Comparison of ENCODE assay signal across 10 mouse cellular contexts in the genomic region with DNA sequence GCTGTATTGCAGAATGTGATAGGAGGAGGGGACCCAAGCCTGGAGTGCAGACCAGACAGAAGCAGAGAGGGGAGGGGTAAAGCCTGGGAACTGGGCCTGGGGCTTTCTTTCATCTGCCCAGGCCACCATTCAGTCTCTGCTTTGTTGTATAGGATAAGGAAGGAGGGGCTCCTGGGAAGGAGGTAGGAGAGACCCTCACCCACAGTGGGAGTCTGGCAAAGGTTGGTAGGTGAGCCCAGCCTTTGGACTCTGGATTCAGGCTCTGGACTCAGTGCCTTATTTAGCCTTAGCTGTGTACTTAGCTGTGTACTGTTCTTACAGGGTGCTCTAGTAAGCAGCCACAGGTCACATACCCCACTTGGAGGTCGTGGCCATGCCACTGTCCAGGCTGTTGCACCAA. TPM values are rescaled to one million over a fixed set of nuclear protein-coding genes. Genes with fewer than 3 reads are reported as not detected.
A peak's percentile ranks its signal among the peaks of the same experiment; 100 is the strongest.
DNase-seq lines count a peak whose midpoint lies in the region; ATAC-seq and TF ChIP-seq lines count a peak whose summit lies in the region.
"Had no signal": no experiment of that assay in that cellular context is flagged by ENCODE, and none has a peak within 500 bp of the region (broad histone marks: within the 10 kb centered on the region; RNA-seq: fewer than 3 reads in every experiment).

No protein-coding gene starts in this region.

- no peaks in the 10 kb centered on the region for H3K27me3 ChIP-seq in midbrain, embryonic 11.5 days (ENCODE audit: control insufficient read depth, insufficient read depth, low read length)
- no peaks in the 10 kb centered on the region for H3K27me3 ChIP-seq in midbrain, postnatal 0 days (ENCODE audit: insufficient read depth, low read length)
- H3K27me3 ChIP-seq in forebrain, embryonic 14.5 days (replicated peaks; ENCODE audit: control insufficient read depth, insufficient read depth, low read length), result no peaks in the 10 kb centered on the region
- no peaks in the 10 kb centered on the region for H3K27me3 ChIP-seq in hindbrain, postnatal 0 days (ENCODE audit: insufficient read depth, low read length)
- H3K27me3 ChIP-seq in neural tube, embryonic 13.5 days, result no peaks in the 10 kb centered on the region
- H3K27me3 ChIP-seq in thymus, adult 2 months (ENCODE audit: control insufficient read depth, insufficient read depth, low read length), result no peaks in the 10 kb centered on the region
- H3K27me3 ChIP-seq: stomach, embryonic 15.5 days had no signal

- no peak for TF ChIP-seq CTCF in midbrain, postnatal 0 days (IDR thresholded peaks at IDR 0.05)
- no peak for TF ChIP-seq CTCF in hindbrain, postnatal 0 days (IDR thresholded peaks at IDR 0.05; ENCODE audit: low read depth)
- TF ChIP-seq CTCF in thymus, adult 2 months (IDR thresholded peaks at IDR 0.05; ENCODE audit: borderline replicate concordance, control insufficient read depth, extremely low read depth, insufficient read depth, low read length, poor library complexity), result no peak

- no peak overlapping the region for H3K4me2 ChIP-seq in midbrain, embryonic 11.5 days
- no peak overlapping the region for H3K4me2 ChIP-seq in midbrain, postnatal 0 days (ENCODE audit: low read depth, low read length, poor library complexity, severe bottlenecking)
- no peak overlapping the region for H3K4me2 ChIP-seq in forebrain, embryonic 14.5 days (ENCODE audit: low read length)
- H3K4me2 ChIP-seq in hindbrain, postnatal 0 days (ENCODE audit: low read depth, low read length), result no peak overlapping the region
- H3K4me2 ChIP-seq in neural tube, embryonic 13.5 days, result no peak overlapping the region
- H3K4me2 ChIP-seq: stomach, embryonic 15.5 days had no signal

- H3K4me3 ChIP-seq in midbrain, embryonic 11.5 days (ENCODE audit: low read depth, low read length), result no peak overlapping the region
- H3K4me3 ChIP-seq in midbrain, postnatal 0 days (ENCODE audit: low read depth, low read length), result no peak overlapping the region
- H3K4me3 ChIP-seq in forebrain, embryonic 14.5 days (ENCODE audit: low read depth, low read length), result no peak overlapping the region
- no peak overlapping the region for H3K4me3 ChIP-seq in hindbrain, postnatal 0 days (ENCODE audit: low read length)
- no peak overlapping the region for H3K4me3 ChIP-seq in neural tube, embryonic 13.5 days
- no peak overlapping the region for H3K4me3 ChIP-seq in thymus, adult 2 months (ENCODE audit: control insufficient read depth, insufficient read depth, low read length)
- H3K4me3 ChIP-seq: stomach, embryonic 15.5 days had no signal

- no peaks in the 10 kb centered on the region for H3K9me3 ChIP-seq in midbrain, embryonic 11.5 days (ENCODE audit: control insufficient read depth, low read length)
- H3K9me3 ChIP-seq in midbrain, postnatal 0 days (ENCODE audit: low read length), result no peaks in the 10 kb centered on the region
- no peaks in the 10 kb centered on the region for H3K9me3 ChIP-seq in forebrain, embryonic 14.5 days (replicated peaks; ENCODE audit: control insufficient read depth, low read length)
- H3K9me3 ChIP-seq in hindbrain, postnatal 0 days (ENCODE audit: low read length), result no peaks in the 10 kb centered on the region
- no peaks in the 10 kb centered on the region for H3K9me3 ChIP-seq in neural tube, embryonic 13.5 days
- H3K9me3 ChIP-seq: stomach, embryonic 15.5 days had no signal

- H3K9ac ChIP-seq in midbrain, embryonic 11.5 days (ENCODE audit: low read length), result no peak overlapping the region
- no peak overlapping the region for H3K9ac ChIP-seq in midbrain, postnatal 0 days (replicated peaks; ENCODE audit: low read length, poor library complexity, severe bottlenecking)
- no peak overlapping the region for H3K9ac ChIP-seq in forebrain, embryonic 14.5 days (ENCODE audit: low read length)
- H3K9ac ChIP-seq in hindbrain, postnatal 0 days (replicated peaks; ENCODE audit: low read length), result no peak overlapping the region
- no peak overlapping the region for H3K9ac ChIP-seq in neural tube, embryonic 13.5 days
- H3K9ac ChIP-seq: stomach, embryonic 15.5 days had no signal

- ATAC-seq in midbrain, embryonic 11.5 days (ENCODE audit: low FRiP score), result peak; percentile 89
- no peak for ATAC-seq in midbrain, postnatal 0 days (ENCODE audit: low FRiP score)
- peak; percentile 82 for ATAC-seq in forebrain, embryonic 14.5 days
- 0 out of 2 replicates have a peak, but pooled peaks have one; percentile 11 for ATAC-seq in hindbrain, postnatal 0 days
- peak; percentile 47 for ATAC-seq in neural tube, embryonic 13.5 days (ENCODE audit: low read depth)
- ATAC-seq: lung, postnatal 0 days had no signal

- no peaks in the 10 kb centered on the region for H3K36me3 ChIP-seq in midbrain, embryonic 11.5 days (ENCODE audit: control insufficient read depth, insufficient read depth, low read length)
- no peaks in the 10 kb centered on the region for H3K36me3 ChIP-seq in midbrain, postnatal 0 days (ENCODE audit: insufficient read depth, low read length)
- H3K36me3 ChIP-seq in forebrain, embryonic 14.5 days (ENCODE audit: control insufficient read depth, insufficient read depth, low read length), result no peaks in the 10 kb centered on the region
- no peaks in the 10 kb centered on the region for H3K36me3 ChIP-seq in hindbrain, postnatal 0 days (ENCODE audit: insufficient read depth, low read length)
- H3K36me3 ChIP-seq in neural tube, embryonic 13.5 days, result no peaks in the 10 kb centered on the region
- H3K36me3 ChIP-seq in thymus, adult 2 months (ENCODE audit: control insufficient read depth, insufficient read depth, low read length), result no peaks in the 10 kb centered on the region
- H3K36me3 ChIP-seq: stomach, embryonic 15.5 days had no signal

- peaks cover 28% of the 10 kb centered on the region for H3K4me1 ChIP-seq in midbrain, embryonic 11.5 days (ENCODE audit: control insufficient read depth, insufficient read depth, low read length)
- H3K4me1 ChIP-seq in midbrain, postnatal 0 days (ENCODE audit: insufficient read depth, low read length), result 0 out of 2 replicates have a peak, but pooled peaks cover 5% of the 10 kb centered on the region
- peaks cover 16% of the 10 kb centered on the region for H3K4me1 ChIP-seq in forebrain, embryonic 14.5 days (ENCODE audit: control insufficient read depth, insufficient read depth, low read length)
- peaks cover 12% of the 10 kb centered on the region for H3K4me1 ChIP-seq in hindbrain, postnatal 0 days (ENCODE audit: insufficient read depth, low read length)
- H3K4me1 ChIP-seq in neural tube, embryonic 13.5 days (replicated peaks), result peaks cover 42% of the 10 kb centered on the region
- H3K4me1 ChIP-seq in thymus, adult 2 months (replicated peaks; ENCODE audit: control insufficient read depth, insufficient read depth, low read length), result peaks cover 41% of the 10 kb centered on the region

- peak; percentile 89 for DNase-seq in midbrain, embryonic 11.5 days (ENCODE audit: low spot score, missing footprints)
- no peak for DNase-seq in midbrain, postnatal 0 days (ENCODE audit: low spot score)
- peak; percentile 40 for DNase-seq in forebrain, embryonic 14.5 days (ENCODE audit: low spot score)
- DNase-seq in hindbrain, postnatal 0 days (ENCODE audit: low spot score), result no peak
- DNase-seq in thymus, postnatal 14 days, result no peak
- no peak for DNase-seq in thymus, adult 2 months
- DNase-seq: heart, postnatal 4 days had no signal

- 63% methylated on average over 1 of the region's 1 CpGs for WGBS in midbrain, embryonic 11.5 days
- 50% methylated on average over 1 of the region's 1 CpGs for WGBS in midbrain, postnatal 0 days
- 53% methylated on average over 1 of the region's 1 CpGs for WGBS in forebrain, embryonic 14.5 days
- 43% methylated on average over 1 of the region's 1 CpGs for WGBS in hindbrain, postnatal 0 days
- WGBS in neural tube, embryonic 13.5 days, result 73% methylated on average over 1 of the region's 1 CpGs
- WGBS in thymus, adult 2 months, result 92% methylated on average over 1 of the region's 1 CpGs

- no peak for TF ChIP-seq POLR2A in thymus, adult 2 months (IDR thresholded peaks at IDR 0.05; ENCODE audit: control insufficient read depth, extremely low read depth, insufficient read depth, low read length, poor library complexity)

- H3K27ac ChIP-seq in midbrain, embryonic 11.5 days (ENCODE audit: low read depth, low read length), result no peak overlapping the region
- no peak overlapping the region; the same call in 1 of the 2 replicates for H3K27ac ChIP-seq in midbrain, postnatal 0 days (ENCODE audit: low read depth, low read length)
- H3K27ac ChIP-seq in forebrain, embryonic 14.5 days (ENCODE audit: low read depth, low read length), result 0 out of 2 replicates have a peak overlapping the region, but pooled peaks have one; percentile 21
- H3K27ac ChIP-seq in hindbrain, postnatal 0 days, result no peak overlapping the region
- H3K27ac ChIP-seq in neural tube, embryonic 13.5 days (replicated peaks), result no peak overlapping the region; the same call in 1 of the 2 replicates
- no peak overlapping the region for H3K27ac ChIP-seq in thymus, adult 2 months (ENCODE audit: control insufficient read depth, insufficient read depth, low read length)
- H3K27ac ChIP-seq: stomach, embryonic 15.5 days had no signal

RNA-seq across cellular contexts. Expression of a gene that starts 8.8 kb away (rescaled TPM):
- 36.4 and 39.1 TPM in 2 replicates for polyA plus RNA-seq in midbrain, embryonic 11.5 days (2014; fragmentation: Nextera tagmentation; extraction: Ambion mirVana)
- 75.0 and 94.0 TPM in 2 replicates for total RNA-seq in midbrain, postnatal 0 days (2014; rRNA removed)
- 139 and 149 TPM in 2 replicates for polyA plus RNA-seq in midbrain, postnatal 0 days (2015; fragmentation: Nextera tagmentation; extraction: Ambion mirVana)
- 33.3 and 40.0 TPM in 2 replicates for polyA plus RNA-seq in forebrain, embryonic 14.5 days (2014; fragmentation: Nextera tagmentation; extraction: Ambion mirVana)
- total RNA-seq in hindbrain, postnatal 0 days (2014; rRNA removed), result 93.9 and 95.2 TPM in 2 replicates
- 171 and 180 TPM in 2 replicates for polyA plus RNA-seq in hindbrain, postnatal 0 days (2015; fragmentation: Nextera tagmentation; extraction: Ambion mirVana)
- 77.0 and 79.2 TPM in 2 replicates for polyA plus RNA-seq in neural tube, embryonic 13.5 days (2015; fragmentation: Nextera tagmentation; extraction: Ambion mirVana)
- 322 and 334 TPM in 2 replicates for polyA plus RNA-seq in thymus, adult 2 months (2012; rRNA removed)

Comparison
In these comparisons a context has a peak if more than half of its experiments do, and no peak if none do; other contexts are left out.
1. DNase-seq: peak in midbrain, embryonic 11.5 days (single experiment) and forebrain, embryonic 14.5 days (single experiment); none in midbrain, postnatal 0 days (single experiment), hindbrain, postnatal 0 days (single experiment), thymus, postnatal 14 days (single experiment) and thymus, adult 2 months (single experiment).